Mouse (Mus musculus) CH12.LX (cell line): ENCODE measurements around the gene Dzip3. TPM values are rescaled to one million over a fixed set of nuclear protein-coding genes. Genes with fewer than 3 reads are reported as not detected.

Source experiments
- DNase-seq: peaks from one replicate; pipeline ENCODE4 v3.0.0-alpha.2; 2013; ENCODE audit errors: extremely low read depth
- H3K27ac ChIP-seq: 2 replicates; pipeline ENCODE4 v1.5.1; 2012; ENCODE audit warnings: low read depth, mild to moderate bottlenecking, control low read depth, moderate library complexity; ENCODE audit not compliant: insufficient read depth
- H3K27me3 ChIP-seq: replicated peaks from 2 replicates; pipeline ENCODE3; 2012; ENCODE audit warnings: inconsistent platforms
- H3K36me3 ChIP-seq, 2 experiments: replicated peaks in 1 of 2; 2 replicates each; pipeline versions ENCODE3 to v1.6.1; 2012; ENCODE audit warnings: inconsistent platforms in 1 of 2, low read length in 1 of 2, mild to moderate bottlenecking in 1 of 2, mixed read lengths in 1 of 2, moderate library complexity in 1 of 2; ENCODE audit not compliant: control insufficient read depth in 1 of 2, insufficient read depth in 1 of 2
- H3K4me1 ChIP-seq, 2 experiments: 2 replicates each; pipeline ENCODE4 v1.6.1; 2012; ENCODE audit warnings: inconsistent platforms in 1 of 2, moderate library complexity in 1 of 2; ENCODE audit not compliant: insufficient read depth in 2 of 2, control insufficient read depth in 1 of 2
- H3K4me2 ChIP-seq: 2 replicates; pipeline ENCODE4 v1.6.1; 2012; ENCODE audit warnings: low read depth, mild to moderate bottlenecking, control low read depth; ENCODE audit not compliant: poor library complexity, insufficient read depth, severe bottlenecking
- H3K4me3 ChIP-seq, 3 experiments: fragments of 150-350 bp in 1 of 3; sonication (generic) in 1 of 3; replicated peaks in 1 of 3; 2 replicates each; pipeline versions ENCODE3 to v1.5.1; 2011 to 2012; ENCODE audit warnings: low read depth in 2 of 3, low read length in 2 of 3, mild to moderate bottlenecking in 2 of 3, moderate library complexity in 2 of 3, control low read depth in 1 of 3, improper control_type of control experiment in 1 of 3, inconsistent platforms in 1 of 3, mixed read lengths in 1 of 3; ENCODE audit not compliant: poor library complexity in 1 of 3
- H3K79me2 ChIP-seq: replicated peaks from 2 replicates; pipeline ENCODE4 v1.6.1; 2012; ENCODE audit warnings: mild to moderate bottlenecking, moderate library complexity; ENCODE audit not compliant: control insufficient read depth, poor library complexity, insufficient read depth, severe bottlenecking; ENCODE audit errors: extremely low read depth
- H3K9ac ChIP-seq: 2 replicates; pipeline ENCODE4 v1.6.1; 2012; ENCODE audit warnings: low read depth, mild to moderate bottlenecking, control low read depth, moderate library complexity; ENCODE audit not compliant: insufficient read depth
- H3K9me3 ChIP-seq: replicated peaks from 2 replicates; pipeline ENCODE3; 2012; ENCODE audit warnings: low read length, inconsistent platforms, mixed read lengths
- CHD1 ChIP-seq: IDR thresholded peaks from 2 replicates; pipeline ENCODE4 v1.6.1; 2012; ENCODE audit warnings: low read depth, low read length, improper control_type of control experiment, inconsistent platforms
- CTCF ChIP-seq, 2 experiments: IDR thresholded peaks in 1 of 2; conservative IDR thresholded peaks in 1 of 2; 2 replicates each; pipeline ENCODE4 v1.5.1; 2011 to 2012; ENCODE audit warnings: low read depth in 2 of 2, low read length in 2 of 2, improper control_type of control experiment in 1 of 2, inconsistent platforms in 1 of 2, mild to moderate bottlenecking in 1 of 2, moderate library complexity in 1 of 2
- ETS1 ChIP-seq: conservative IDR thresholded peaks from 2 replicates; pipeline ENCODE4 v1.6.1; 2012; ENCODE audit warnings: low read depth, mild to moderate bottlenecking, inconsistent platforms, low read length, improper control_type of control experiment, moderate library complexity
- GABPA ChIP-seq: IDR thresholded peaks from 2 replicates; pipeline ENCODE4 v1.6.1; 2012; ENCODE audit warnings: low read depth, low read length, improper control_type of control experiment, inconsistent platforms; ENCODE audit not compliant: insufficient replicate concordance
- HCFC1 ChIP-seq: IDR thresholded peaks from 2 replicates; pipeline ENCODE4 v1.6.1; 2012; ENCODE audit warnings: low read depth, mild to moderate bottlenecking, inconsistent platforms, low read length, improper control_type of control experiment
- IRF4 ChIP-seq: IDR thresholded peaks from 2 replicates; pipeline ENCODE4 v1.6.1; 2014; ENCODE audit warnings: low read depth, mild to moderate bottlenecking, inconsistent platforms, low read length, improper control_type of control experiment
- JUND ChIP-seq: conservative IDR thresholded peaks from 2 replicates; pipeline ENCODE4 v1.6.1; 2011; ENCODE audit warnings: low read depth, low read length, improper control_type of control experiment
- KAT2A ChIP-seq: IDR thresholded peaks from 2 replicates; pipeline ENCODE4 v1.6.1; 2012; ENCODE audit warnings: low read length, improper control_type of control experiment, inconsistent platforms; ENCODE audit not compliant: insufficient replicate concordance
- MXI1 ChIP-seq: IDR thresholded peaks from 2 replicates; pipeline ENCODE4 v1.6.1; 2011; ENCODE audit warnings: mild to moderate bottlenecking, low read depth, low read length, improper control_type of control experiment
- NELFE ChIP-seq: IDR thresholded peaks from 2 replicates; pipeline ENCODE4 v1.6.1; 2011; ENCODE audit warnings: low read depth, low read length, improper control_type of control experiment
- SIN3A ChIP-seq: IDR thresholded peaks from 2 replicates; pipeline ENCODE4 v1.6.1; 2012; ENCODE audit warnings: low read length, improper control_type of control experiment, inconsistent platforms
- TBP ChIP-seq: conservative IDR thresholded peaks from 2 replicates; pipeline ENCODE4 v1.6.1; 2011; ENCODE audit warnings: low read depth, low read length, improper control_type of control experiment
- UBTF ChIP-seq: IDR thresholded peaks from 2 replicates; pipeline ENCODE4 v1.6.1; 2012; ENCODE audit warnings: low read depth, mild to moderate bottlenecking, inconsistent platforms, low read length, improper control_type of control experiment, moderate library complexity
- USF1 ChIP-seq: IDR thresholded peaks from 2 replicates; pipeline ENCODE4 v1.6.1; 2014; ENCODE audit warnings: low read depth, mild to moderate bottlenecking, inconsistent platforms, low read length, improper control_type of control experiment
- ZMIZ1 ChIP-seq: IDR thresholded peaks from 2 replicates; pipeline ENCODE4 v1.6.1; 2012; ENCODE audit warnings: low read depth, mild to moderate bottlenecking, inconsistent platforms, low read length, improper control_type of control experiment
- ZNF384 ChIP-seq: IDR thresholded peaks from 2 replicates; pipeline ENCODE4 v1.6.1; 2012; ENCODE audit warnings: low read depth, low read length, improper control_type of control experiment, inconsistent platforms
- dilution Hi-C: fragments of 300-500 bp; cut with MboI; formaldehyde crosslinking; loops from 2 replicates; pipeline ENCODE4 v1.14.3; 2020; ENCODE audit warnings: low sequenced_read_pairs; ENCODE audit not compliant: extremely low pct_unique_long_range_greater_than_20kb, extremely low pct_ligation_motif_present
- in situ Hi-C: fragments of 300-500 bp; cut with MboI; formaldehyde crosslinking; loops from 3 replicates; pipeline ENCODE4 v1.14.3; 2019; ENCODE audit warnings: low sequenced_read_pairs, low pct_ligation_motif_present, low pct_unique_long_range_greater_than_20kb, mixed read lengths
- polyA plus RNA-seq: library from polyadenylated mRNA; unstranded; fragments of >175 nt; gene quantifications from 2 replicates; pipeline ENCODE4 v1.2.1, GENCODE M21; 2012; ENCODE audit warnings: low read depth; ENCODE audit not compliant: insufficient read length
- total RNA-seq, 2 experiments: library from RNA; depleted of rRNA; stranded (reverse); fragments of 300-350 nt in 1 of 2; fragments of >200 nt in 1 of 2; gene quantifications; 2 replicates each; pipeline ENCODE4 v1.2.3; 2012 to 2014

Gene Dzip3
- total and polyA plus RNA-seq, 3 experiments: 17.0 to 31.6 (median 17.0) TPM

DNA sequence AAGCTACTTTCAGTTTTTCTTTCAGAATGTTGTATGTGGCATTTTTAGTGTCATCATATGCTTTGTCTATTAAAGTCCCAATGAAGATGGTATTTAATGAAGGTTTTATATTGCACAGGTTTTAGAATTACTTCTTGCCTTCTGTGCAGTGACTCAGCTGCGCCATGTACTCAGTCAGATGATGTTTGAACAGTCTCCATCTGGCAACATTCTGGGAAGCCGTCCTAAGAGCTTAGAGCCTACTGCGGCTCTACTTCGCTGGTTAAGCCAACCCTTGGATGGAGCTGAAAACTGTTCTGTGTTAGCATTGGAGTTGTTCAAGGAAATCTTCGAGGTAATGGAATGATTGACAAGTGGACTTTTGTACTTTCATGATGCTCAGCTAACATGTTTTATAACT is 10.2 kb upstream of the Dzip3 start:
- TF ChIP-seq ZMIZ1 (no peak), UBTF (no peak), KAT2A (no peak), IRF4 (no peak), CTCF (conservative IDR thresholded peaks at IDR 0.05 in 1 of 2, IDR thresholded peaks at IDR 0.05 in 1 of 2; ENCODE audit: low read depth in 2 of 2, low read length in 2 of 2) (no peak)
- Histone ChIP-seq H3K27ac (no peak overlapping the region), H3K9ac (no peak overlapping the region), H3K4me2 (no peak overlapping the region), H3K9me3 (no peaks in the 10 kb centered on the region), H3K36me3 (peaks cover 41 to 82% of the 10 kb centered on the region in 2 experiments), H3K27me3 (no peaks in the 10 kb centered on the region), H3K4me1 (peaks cover 0 to 6% of the 10 kb centered on the region in 2 experiments; a peak in 1 of 4 replicates), H3K79me2 (no peaks in the 10 kb centered on the region; the same call in 1 of the 2 replicates), H3K4me3 (no peak overlapping the region)
- in situ Hi-C loops (no loop called here), dilution Hi-C loops (no loop called here)
- no peak for DNase-seq

DNA sequence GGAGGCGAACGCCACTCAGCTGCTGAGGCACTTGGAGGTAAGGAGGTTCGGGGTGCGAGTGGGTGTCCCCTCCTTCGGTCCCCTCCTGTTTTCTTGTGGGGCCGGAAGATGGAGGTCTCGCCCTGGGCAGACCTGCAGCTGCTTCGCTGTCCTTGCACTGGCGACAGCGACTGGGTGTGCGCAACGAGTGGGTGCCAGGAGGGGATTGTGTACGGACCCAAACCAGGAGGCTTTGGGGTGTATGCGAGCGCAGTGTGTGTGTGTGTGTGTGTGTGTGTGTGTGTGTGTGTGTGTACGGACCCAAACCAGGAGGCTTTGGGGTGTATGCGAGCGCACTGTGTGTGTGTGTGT is 353 bp upstream of the Dzip3 start:
- DNase-seq: no peak
- in situ Hi-C loops: no loop called here
- H3K9me3 ChIP-seq: peaks cover 2% of the 10 kb centered on the region
- TF ChIP-seq HCFC1 (no peak), JUND (no peak), TBP (no peak), MXI1 (no peak), SIN3A (no peak; the same call in 1 of the 2 replicates), ETS1 (no peak), ZNF384 (no peak), GABPA (no peak), CHD1 (no peak), KAT2A (no peak), NELFE (no peak), USF1 (no peak)
- TF ChIP-seq, all 38 proteins: peak for 0
- dilution Hi-C loops: no loop called here
- Histone ChIP-seq H3K4me3 (peak overlapping the region; percentile 83 to 97 (median 91)), H3K27me3 (no peaks in the 10 kb centered on the region), H3K4me1 (peaks cover 7 to 40% of the 10 kb centered on the region in 2 experiments), H3K79me2 (peaks cover 38% of the 10 kb centered on the region), H3K27ac (peak overlapping the region; percentile 20; the same call in 1 of the 2 replicates), H3K9ac (peak overlapping the region; percentile 98), H3K36me3 (peaks cover 5 to 31% of the 10 kb centered on the region in 2 experiments), H3K4me2 (peak overlapping the region; percentile 90; the same call in 1 of the 2 replicates)
